Mouse (Mus musculus) cerebellum, adult 2 months (tissue): ENCODE results near the gene Pate3.

Experiments
- CTCF ChIP-seq: fragments of 200-500 bp; IDR thresholded peaks from 2 replicates; pipeline ENCODE4 v1.5.1; 2011; ENCODE audit warnings: low read depth, mild to moderate bottlenecking, control low read depth, low read length, moderate library complexity, borderline replicate concordance; ENCODE audit not compliant: insufficient read depth
- POLR2A ChIP-seq: fragments of 200-500 bp; IDR thresholded peaks from 2 replicates; pipeline ENCODE4 v1.6.1; 2011; ENCODE audit warnings: low read length, control low read depth, borderline replicate concordance; ENCODE audit not compliant: insufficient read depth

- TF ChIP-seq POLR2A (no peak), CTCF (no peak)
Observed at GRCm38 (mm10) chr9:35673557-35673956, 25.6 kb upstream of the Pate3 start.
